Mouse (Mus musculus): ENCODE results near the gene Il17rc.

Gene Il17rc

GRCm38 (mm10) chr6:113455007-113455406 is 16.2 kb upstream of the Il17rc start:
- DNase-seq (ENCODE audit: low spot score) = no peak

- DNase-seq (ENCODE audit: low spot score) = no peak
Measured at GRCm38 (mm10) chr6:113457952-113458534, 13.2 kb upstream of the Il17rc start, which contains the start of gene Il17re. Gene Il17re, plus strand, starts transcription at chr6:113458484.

GRCm38 (mm10) chr6:113458635-113459034 is 12.6 kb upstream of the Il17rc start:
- no peak for DNase-seq (ENCODE audit: low spot score)

- no peak for DNase-seq (ENCODE audit: low spot score)
Measured at GRCm38 (mm10) chr6:113464040-113464439, 7.2 kb upstream of the Il17rc start.

GRCm38 (mm10) chr6:113465602-113466001 is 5.6 kb upstream of the Il17rc start:
- DNase-seq (ENCODE audit: low spot score) = peak; percentile 68

GRCm38 (mm10) chr6:113468512-113468911 is 2.7 kb upstream of the Il17rc start:
- no peak for DNase-seq (ENCODE audit: low spot score)

- DNase-seq (ENCODE audit: low spot score) = peak; percentile 88
Measured at GRCm38 (mm10) chr6:113469021-113469420, 2.2 kb upstream of the Il17rc start.

GRCm38 (mm10) chr6:113469432-113469831 is 1.8 kb upstream of the Il17rc start:
- DNase-seq (ENCODE audit: low spot score) = peak; percentile 89

GRCm38 (mm10) chr6:113472061-113472460 is 834 bp downstream of the Il17rc start:
- DNase-seq (ENCODE audit: low spot score) = no peak

GRCm38 (mm10) chr6:113473246-113473645 is 2.0 kb downstream of the Il17rc start:
- no peak for DNase-seq (ENCODE audit: low spot score)

GRCm38 (mm10) chr6:113473715-113474114 is 2.5 kb downstream of the Il17rc start:
- DNase-seq (ENCODE audit: low spot score) = no peak

GRCm38 (mm10) chr6:113477353-113477752 is 6.1 kb downstream of the Il17rc start:
- DNase-seq (ENCODE audit: low spot score) = no peak

GRCm38 (mm10) chr6:113478906-113479305 is 7.7 kb downstream of the Il17rc start:
- no peak for DNase-seq (ENCODE audit: low spot score)

GRCm38 (mm10) chr6:113480555-113481373 is 9.5 kb downstream of the Il17rc start:
- DNase-seq (ENCODE audit: low spot score) = no peak

- no peak for DNase-seq (ENCODE audit: low spot score)
Measured at GRCm38 (mm10) chr6:113482477-113483099, 11.4 kb downstream of the Il17rc start.

GRCm38 (mm10) chr6:113483100-113483615 is 11.9 kb downstream of the Il17rc start, which contains the start of gene Creld1:
Gene Creld1, plus strand, starts transcription at chr6:113483297.
- peak; percentile 96 for DNase-seq (ENCODE audit: low spot score)

GRCm38 (mm10) chr6:113483729-113484128 is 12.5 kb downstream of the Il17rc start:
- DNase-seq (ENCODE audit: low spot score) = peak; percentile 58

GRCm38 (mm10) chr6:113487125-113487576 is 15.9 kb downstream of the Il17rc start:
- no peak for DNase-seq (ENCODE audit: low spot score)

- DNase-seq (ENCODE audit: low spot score) = no peak
Measured at GRCm38 (mm10) chr6:113489410-113489809, 18.2 kb downstream of the Il17rc start.

- DNase-seq (ENCODE audit: low spot score) = no peak
Measured at GRCm38 (mm10) chr6:113492101-113492864, 21.1 kb downstream of the Il17rc start.

GRCm38 (mm10) chr6:113494258-113494788 is 23.1 kb downstream of the Il17rc start:
- DNase-seq (ENCODE audit: low spot score) = peak; percentile 84

Data from retina, embryonic 14.5 days (tissue).